In the genomic region with DNA sequence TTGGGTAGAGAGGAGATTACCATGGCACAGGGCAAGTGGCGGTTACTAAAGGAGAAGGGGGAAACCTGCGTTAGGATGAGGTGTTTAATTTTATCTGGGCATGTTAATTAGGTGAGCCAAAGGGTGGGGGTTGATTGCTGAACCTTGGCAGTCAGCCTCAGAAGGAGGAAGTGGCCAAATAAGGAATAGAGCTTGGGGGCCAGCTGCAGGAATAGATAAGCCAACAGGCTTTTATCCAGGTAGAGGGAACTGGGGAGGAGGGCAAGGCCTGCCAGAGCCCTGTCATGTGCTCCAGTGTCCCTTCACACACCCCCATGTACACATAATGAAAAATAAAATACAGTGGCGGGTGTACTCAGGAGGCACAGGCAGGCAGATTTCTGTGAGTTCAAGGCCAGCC, we compare ENCODE assay signal across 8 mouse cellular contexts. TPM values are rescaled to one million over a fixed set of nuclear protein-coding genes. Genes with fewer than 3 reads are reported as not detected.
DNase-seq lines count a peak whose midpoint lies in the region; ATAC-seq and TF ChIP-seq lines count a peak whose summit lies in the region.

No protein-coding gene starts in this region.

- intact Hi-C loops in heart, postnatal 10 days (cut with DNase I) = no loop called here

- peak; percentile 59 for ATAC-seq in neutrophil, adult 5-6 weeks (ENCODE audit: extremely low read depth, insufficient number of reproducible peaks, low FRiP score, poor library complexity, severe bottlenecking)

- whole genome bisulfite sequencing in kidney, adult 2 months = 42% methylated on average over 3 of the region's 3 CpGs

- no peak overlapping the region for H3K4me3 ChIP-seq in kidney, adult 2 months (ENCODE audit: insufficient read depth, low read depth, low read length)

- no peak for TF ChIP-seq POLR2A in kidney, adult 2 months (IDR thresholded peaks at IDR 0.05; ENCODE audit: low read depth, low read length)

- H3K27ac ChIP-seq in kidney, adult 2 months (ENCODE audit: insufficient read depth, low read depth, low read length) = no peak overlapping the region

- peak; percentile 29 for DNase-seq in kidney, adult 2 months
- DNase-seq in kidney, postnatal 36 days = no peak
- peak; percentile 54 for DNase-seq in brain, adult 2 months (ENCODE audit: low read depth, low spot score)
- DNase-seq in heart, postnatal 10 days = peak; percentile 34 to 60
- DNase-seq in adrenal gland, adult 2 months = no peak
- no peak for DNase-seq in kidney, adult 9 months
- no peak for DNase-seq in cerebellum, adult 9-10 months

- no peaks in the 10 kb centered on the region for H3K27me3 ChIP-seq in kidney, adult 2 months (replicated peaks; ENCODE audit: control insufficient read depth, insufficient read depth, low read length)

- H3K4me1 ChIP-seq in kidney, adult 2 months (ENCODE audit: control insufficient read depth, insufficient read depth, low read length) = no peaks in the 10 kb centered on the region; the same call in 1 of the 2 replicates

- peaks cover 4% of the 10 kb centered on the region; the same call in 1 of the 2 replicates for H3K36me3 ChIP-seq in kidney, adult 2 months (ENCODE audit: control insufficient read depth, insufficient read depth, low read length)

- no peak for TF ChIP-seq CTCF in kidney, adult 2 months (conservative IDR thresholded peaks at IDR 0.05; ENCODE audit: insufficient read depth, insufficient read length, low read depth, low read length)

RNA-seq across cellular contexts. Expression of a gene that starts 13.2 kb away (rescaled TPM):
- polyA plus RNA-seq in kidney, adult 2 months (2012; rRNA removed) = 133 and 185 TPM in 2 replicates
- 100 to 1,000 TPM; 338 to 349 TPM for total RNA-seq in heart, postnatal 10 days (2021)
- 524 and 677 TPM in 2 replicates for total RNA-seq in neutrophil, adult 5-6 weeks (2017)
- total RNA-seq in adrenal gland, adult 2 months (2021) = 100 to 1,000 TPM; 404 to 437 TPM
- polyA plus RNA-seq in adrenal gland, adult 2 months (2012; rRNA removed) = 370 and 455 TPM in 2 replicates

RNA-seq across cellular contexts. Expression of a gene that starts 52.9 kb away (rescaled TPM):
- polyA plus RNA-seq in kidney, adult 2 months (2012; rRNA removed) = 8.3 TPM in 2 replicates
- total RNA-seq in heart, postnatal 10 days (2021) = 10 to 100 TPM; 12.5 to 14.2 TPM
- 29.8 and 32.6 TPM in 2 replicates for total RNA-seq in neutrophil, adult 5-6 weeks (2017)
- 10 to 100 TPM; 12.8 to 17.2 TPM for total RNA-seq in adrenal gland, adult 2 months (2021)
- 4.6 and 4.8 TPM in 2 replicates for polyA plus RNA-seq in adrenal gland, adult 2 months (2012; rRNA removed)

Comparison
In these comparisons a context has a peak if more than half of its experiments do, and no peak if none do; other contexts are left out.
1. DNase-seq: peak in kidney, adult 2 months (single experiment), brain, adult 2 months (single experiment) and heart, postnatal 10 days (2 of 2); none in kidney, postnatal 36 days (0 of 2), adrenal gland, adult 2 months (single experiment), kidney, adult 9 months (single experiment) and cerebellum, adult 9-10 months (single experiment).